Mouse (Mus musculus) liver, adult (tissue): ENCODE measurements at regions not wholly inside any gene's neighbourhood (a gene's known extent, or its start where the extent isn't known, plus 50 kb on each side); places are given as distances from the start of the nearest gene placed in this dataset.

Source experiments
- GATA4 ChIP-seq: IDR thresholded peaks from 2 replicates; pipeline ENCODE4 v1.6.1; 2014; ENCODE audit warnings: mild to moderate bottlenecking, low read length; ENCODE audit not compliant: insufficient replicate concordance

GRCm38 (mm10) chr14:37208256-37208655, 73.2 kb upstream of the Ghitm start:
- TF ChIP-seq GATA4, result no peak

DNA sequence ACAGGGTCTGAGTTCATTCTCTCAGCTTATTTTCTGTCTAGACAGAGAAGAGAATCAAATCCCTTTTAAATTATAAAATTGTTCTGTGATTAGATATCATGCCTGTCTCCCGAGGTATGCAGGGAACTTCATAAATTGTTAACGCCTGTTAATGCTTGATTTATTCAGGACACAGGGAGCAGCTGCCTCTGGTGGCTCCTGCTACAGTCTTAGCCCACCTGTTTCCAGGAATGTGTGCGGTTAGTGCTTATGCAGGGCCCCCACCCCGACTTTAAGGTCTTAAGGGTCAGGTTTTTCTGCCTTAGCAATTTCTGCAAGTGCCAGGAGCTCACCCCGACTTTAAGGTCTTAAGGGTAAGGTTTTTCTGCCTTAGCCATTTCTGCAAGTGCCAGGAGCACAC, 54.7 kb upstream of the Ghitm start:
- TF ChIP-seq GATA4, result no peak
